In the genomic region with DNA sequence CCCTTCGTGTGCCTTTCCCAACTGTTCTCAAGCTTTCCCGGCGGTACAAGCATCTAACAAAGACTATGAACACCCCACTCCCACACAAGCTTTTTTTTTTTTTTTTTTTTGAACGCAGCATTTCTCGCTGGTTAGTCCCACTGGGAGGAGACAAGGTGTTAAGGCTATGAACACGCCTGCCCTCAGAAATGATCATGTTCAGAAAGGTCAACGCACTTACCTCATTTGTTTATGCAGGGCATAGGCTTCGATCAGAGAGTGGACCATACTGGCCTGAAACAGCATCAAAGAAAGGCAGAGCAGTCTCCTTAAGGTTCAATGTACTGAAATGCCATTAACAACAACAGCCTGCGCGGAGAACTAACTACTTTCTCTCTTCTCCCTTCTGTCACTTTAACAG, we compare ENCODE assay signal across 8 mouse cellular contexts. TPM values are rescaled to one million over a fixed set of nuclear protein-coding genes. Genes with fewer than 3 reads are reported as not detected.
DNase-seq lines count a peak whose midpoint lies in the region; ATAC-seq and TF ChIP-seq lines count a peak whose summit lies in the region.

No protein-coding gene starts in this region.

- H3K27me3 ChIP-seq in lung, postnatal 0 days (replicated peaks; ENCODE audit: insufficient read depth, low read length) = no peaks in the 10 kb centered on the region
- peaks cover 6% of the 10 kb centered on the region; the same call in 1 of the 2 replicates for H3K27me3 ChIP-seq in embryonic facial prominence, embryonic 14.5 days (replicated peaks; ENCODE audit: control insufficient read depth, insufficient read depth, low read length)
- peaks cover 27% of the 10 kb centered on the region for H3K27me3 ChIP-seq in limb, embryonic 12.5 days
- H3K27me3 ChIP-seq in stomach, embryonic 14.5 days (ENCODE audit: control insufficient read depth, insufficient read depth, low read length) = no peaks in the 10 kb centered on the region

- peak; percentile 6 for DNase-seq in lung, postnatal 0 days (ENCODE audit: low spot score)
- no peak for DNase-seq in lung, postnatal 14 days
- DNase-seq in embryonic facial prominence, embryonic 14.5 days (ENCODE audit: low spot score) = no peak
- DNase-seq in adrenal gland, postnatal 25 days = no peak
- DNase-seq in urinary bladder, adult 18-20 months (ENCODE audit: low spot score in 2 of 2) = no peak
- DNase-seq in thymus, postnatal 36 days = no peak

- peak overlapping the region; percentile 53 for H3K4me2 ChIP-seq in lung, postnatal 0 days (replicated peaks; ENCODE audit: low read depth, low read length)
- H3K4me2 ChIP-seq in embryonic facial prominence, embryonic 14.5 days (ENCODE audit: low read depth, low read length) = peak overlapping the region; percentile 57
- peak overlapping the region; percentile 55 for H3K4me2 ChIP-seq in limb, embryonic 12.5 days
- H3K4me2 ChIP-seq in stomach, embryonic 14.5 days (replicated peaks; ENCODE audit: low read depth, low read length) = peak overlapping the region; percentile 47

- H3K4me1 ChIP-seq in lung, postnatal 0 days (ENCODE audit: insufficient read depth, low read depth, low read length) = no peaks in the 10 kb centered on the region
- no peaks in the 10 kb centered on the region for H3K4me1 ChIP-seq in embryonic facial prominence, embryonic 14.5 days (ENCODE audit: control insufficient read depth, insufficient read depth, low read length)
- no peaks in the 10 kb centered on the region for H3K4me1 ChIP-seq in limb, embryonic 12.5 days (replicated peaks)
- 0 out of 2 replicates have a peak, but pooled peaks cover 4% of the 10 kb centered on the region for H3K4me1 ChIP-seq in stomach, embryonic 14.5 days (ENCODE audit: control insufficient read depth, insufficient read depth, low read length)

- H3K9me3 ChIP-seq in lung, postnatal 0 days (ENCODE audit: low read length) = no peaks in the 10 kb centered on the region
- H3K9me3 ChIP-seq in embryonic facial prominence, embryonic 14.5 days (ENCODE audit: control insufficient read depth, low read length) = no peaks in the 10 kb centered on the region
- no peaks in the 10 kb centered on the region for H3K9me3 ChIP-seq in limb, embryonic 12.5 days
- no peaks in the 10 kb centered on the region for H3K9me3 ChIP-seq in stomach, embryonic 14.5 days (ENCODE audit: control insufficient read depth, low read depth, low read length)

- TF ChIP-seq CTCF in lung, postnatal 0 days (IDR thresholded peaks at IDR 0.05) = no peak

- peak overlapping the region; percentile 50 for H3K4me3 ChIP-seq in lung, postnatal 0 days (ENCODE audit: low read depth, low read length)
- peak overlapping the region; percentile 47 for H3K4me3 ChIP-seq in embryonic facial prominence, embryonic 14.5 days (ENCODE audit: low read depth, low read length)
- peak overlapping the region; percentile 50 for H3K4me3 ChIP-seq in limb, embryonic 12.5 days (replicated peaks)
- H3K4me3 ChIP-seq in stomach, embryonic 14.5 days (ENCODE audit: low read depth, low read length) = peak overlapping the region; percentile 43

- WGBS in lung, postnatal 0 days = 25% methylated on average over 10 of the region's 10 CpGs
- WGBS in embryonic facial prominence, embryonic 14.5 days = 35% methylated on average over 10 of the region's 10 CpGs
- 31% methylated on average over 10 of the region's 10 CpGs for WGBS in limb, embryonic 12.5 days
- WGBS in stomach, embryonic 14.5 days = 25% methylated on average over 10 of the region's 10 CpGs

- peak overlapping the region; percentile 34; the same call in 1 of the 2 replicates for H3K9ac ChIP-seq in lung, postnatal 0 days (replicated peaks; ENCODE audit: low read depth)
- peak overlapping the region; percentile 58 for H3K9ac ChIP-seq in embryonic facial prominence, embryonic 14.5 days (ENCODE audit: low read depth, low read length)
- H3K9ac ChIP-seq in limb, embryonic 12.5 days (replicated peaks) = peak overlapping the region; percentile 48; the same call in 1 of the 2 replicates
- peak overlapping the region; percentile 21; the same call in 1 of the 2 replicates for H3K9ac ChIP-seq in stomach, embryonic 14.5 days (replicated peaks; ENCODE audit: low read depth, low read length)

- no peak overlapping the region for H3K27ac ChIP-seq in lung, postnatal 0 days (ENCODE audit: low read length)
- no peak overlapping the region for H3K27ac ChIP-seq in embryonic facial prominence, embryonic 14.5 days (replicated peaks; ENCODE audit: low read depth, low read length)
- H3K27ac ChIP-seq in limb, embryonic 12.5 days = peak overlapping the region; percentile 69; the same call in 1 of the 2 replicates
- no peak overlapping the region for H3K27ac ChIP-seq in stomach, embryonic 14.5 days (ENCODE audit: low read length)

- no peaks in the 10 kb centered on the region for H3K36me3 ChIP-seq in lung, postnatal 0 days (ENCODE audit: insufficient read depth, low read length)
- H3K36me3 ChIP-seq in embryonic facial prominence, embryonic 14.5 days (ENCODE audit: control insufficient read depth, insufficient read depth, low read length) = no peaks in the 10 kb centered on the region
- peaks cover 6% of the 10 kb centered on the region; the same call in 1 of the 2 replicates for H3K36me3 ChIP-seq in limb, embryonic 12.5 days
- H3K36me3 ChIP-seq in stomach, embryonic 14.5 days (ENCODE audit: control insufficient read depth, insufficient read depth, low read length) = no peaks in the 10 kb centered on the region

- no peak for ATAC-seq in lung, postnatal 0 days
- no peak for ATAC-seq in embryonic facial prominence, embryonic 14.5 days (ENCODE audit: low read depth)
- no peak for ATAC-seq in limb, embryonic 12.5 days (ENCODE audit: insufficient number of reproducible peaks, insufficient read depth, low FRiP score, low TSS enrichment, low read depth)
- no peak for ATAC-seq in stomach, embryonic 14.5 days (ENCODE audit: insufficient number of reproducible peaks, insufficient read depth, low FRiP score, low read depth)

- TF ChIP-seq EP300 in lung, postnatal 0 days (IDR thresholded peaks at IDR 0.05) = no peak

RNA-seq across cellular contexts. Expression of a gene that starts 1.0 kb away (rescaled TPM):
- 8.2 and 9.7 TPM in 2 replicates for polyA plus RNA-seq in lung, postnatal 0 days (2015; fragmentation: Nextera tagmentation; extraction: Ambion mirVana)
- polyA plus RNA-seq in embryonic facial prominence, embryonic 14.5 days (2014; fragmentation: Nextera tagmentation; extraction: Ambion mirVana) = 3.0 and 4.2 TPM in 2 replicates
- 13.9 and 14.6 TPM in 2 replicates for polyA plus RNA-seq in limb, embryonic 12.5 days (2016; fragmentation: Nextera tagmentation; extraction: Ambion mirVana)
- polyA plus RNA-seq in stomach, embryonic 14.5 days (2014; fragmentation: Nextera tagmentation; extraction: Ambion mirVana) = 2.4 and 4.8 TPM in 2 replicates
- total RNA-seq in adrenal gland, postnatal 25 days (2021) = 11.5 and 11.8 TPM in 2 replicates
